Mouse (Mus musculus) sigmoid colon, adult 10 weeks (tissue): ENCODE measurements around the gene Mia2. TPM values are rescaled to one million over a fixed set of nuclear protein-coding genes. Genes with fewer than 3 reads are reported as not detected.

Experiments used
- polyA plus RNA-seq: library from polyadenylated mRNA; stranded (reverse); fragments of 350-450 nt; fragmentation: Illumina TruSeq; extraction: RNeasy Lipid Tissue Mini Kit (QIAGEN cat#74804); gene quantifications from one replicate; pipeline ENCODE4 v1.2.3, GENCODE M21; 2014; ENCODE audit warnings: low read depth, low replicate concordance

Gene Mia2
- polyA plus RNA-seq: 386 TPM

DNA sequence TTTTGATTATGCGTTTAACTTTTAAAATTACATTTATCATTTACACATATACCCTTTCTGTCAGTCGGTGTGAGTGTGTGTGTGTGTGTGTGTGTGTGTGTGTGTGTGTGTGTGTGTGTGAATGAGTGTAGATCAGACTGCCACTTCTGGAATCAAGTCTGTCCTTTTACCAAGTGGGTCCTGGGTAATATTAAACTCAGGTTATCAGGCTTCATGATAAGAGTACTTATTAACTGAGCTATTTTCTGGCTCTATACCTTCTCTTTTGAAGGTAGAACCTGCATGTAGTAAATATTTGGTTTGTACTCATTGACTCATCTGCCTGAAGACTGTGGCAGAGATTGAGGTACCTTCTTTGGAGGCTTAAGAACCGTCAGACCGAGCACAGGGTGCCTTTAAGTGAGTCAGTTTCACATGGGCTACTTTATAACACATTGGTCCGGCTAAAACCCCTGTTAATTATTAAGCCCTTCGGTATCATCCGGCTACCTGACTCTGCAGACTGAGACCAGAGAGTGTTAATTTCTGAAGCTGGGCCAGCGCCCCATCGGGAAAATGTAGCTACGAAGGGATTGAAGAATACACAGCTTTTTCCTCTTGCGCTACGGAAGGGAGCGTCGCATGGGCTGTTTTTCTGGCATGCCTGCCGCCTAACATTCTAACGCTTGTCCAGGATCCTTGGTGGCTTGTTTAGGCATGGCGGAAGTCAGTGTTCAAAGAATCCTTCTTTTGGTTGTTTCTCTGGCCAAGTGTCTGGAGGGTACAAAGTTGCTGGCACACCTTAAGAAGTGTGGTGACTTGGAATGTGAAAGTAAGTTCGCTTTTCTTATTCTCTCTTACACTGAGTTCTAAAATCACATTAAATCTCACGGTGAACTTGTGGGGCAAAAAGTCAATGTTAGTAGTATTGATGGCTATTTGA, at the start of gene Mia2:
Gene Mia2, plus strand, starts transcription at position 696 of the 922 bp plus-strand sequence.

DNA sequence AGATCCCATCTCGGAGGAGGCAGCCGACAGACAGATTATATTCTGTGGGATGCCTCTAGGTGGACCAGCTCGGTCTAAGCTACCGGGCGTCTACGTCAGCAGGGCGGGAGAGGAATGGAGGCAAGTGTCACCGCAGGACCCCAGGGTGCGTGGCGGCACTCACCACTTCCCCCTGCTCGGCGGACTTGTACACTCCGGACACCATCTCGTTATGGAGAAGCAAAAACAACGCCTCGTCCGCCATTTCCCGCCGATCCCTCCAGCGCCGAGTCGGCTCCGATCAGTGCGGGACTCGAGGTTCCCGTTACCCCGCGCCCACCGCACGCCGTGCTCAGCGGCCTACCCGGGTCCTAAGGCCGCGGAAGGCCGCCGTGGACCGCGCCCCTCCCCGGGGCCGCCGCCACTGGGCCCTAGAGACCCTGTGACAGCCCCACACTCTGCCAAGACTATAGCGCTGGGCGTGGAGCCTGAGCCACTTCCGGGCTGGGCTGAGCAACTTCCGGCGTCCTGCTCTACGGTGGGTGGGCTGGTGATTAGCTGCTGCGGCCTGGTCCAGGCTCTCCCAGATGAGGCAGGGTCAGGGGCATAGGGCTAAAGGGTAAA, 34.5 kb upstream of the Mia2 start, which contains the start of gene Trappc6b:
Gene Trappc6b, minus strand, starts transcription at position 480 of the 603 bp plus-strand sequence.

DNA sequence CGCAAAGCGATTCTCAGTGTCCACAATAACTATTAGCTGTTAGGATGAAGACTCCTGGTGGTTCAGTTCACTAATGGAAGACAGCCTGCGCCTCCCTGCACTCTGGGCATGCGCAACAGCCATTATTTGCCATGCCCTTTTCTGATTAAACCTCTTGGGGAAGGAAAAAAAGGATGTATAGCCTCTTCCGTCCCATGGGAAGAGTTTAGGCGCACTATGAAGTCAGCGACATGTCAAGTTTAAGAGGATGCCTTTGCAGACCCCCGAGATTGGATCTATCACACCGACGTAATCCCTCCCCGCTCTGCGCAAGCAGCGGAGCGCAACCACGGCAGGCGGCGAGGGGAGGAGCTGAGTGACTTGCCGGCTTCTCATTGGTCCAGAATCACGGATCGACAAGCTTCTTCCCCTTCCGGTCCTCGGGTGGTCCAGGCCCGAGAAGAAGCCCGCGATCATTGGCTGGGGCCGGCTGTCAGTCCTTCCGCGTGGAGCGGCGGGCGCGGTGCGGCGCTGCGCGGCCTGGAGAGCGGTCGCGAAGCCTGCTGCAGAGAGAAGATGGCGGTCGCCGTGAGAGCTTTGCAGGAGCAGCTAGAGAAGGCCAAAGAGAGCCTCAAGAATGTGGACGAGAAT, 29.0 kb upstream of the Mia2 start, which contains the start of gene Pnn:
Gene Pnn, plus strand, starts transcription at position 437 of the 630 bp plus-strand sequence.

DNA sequence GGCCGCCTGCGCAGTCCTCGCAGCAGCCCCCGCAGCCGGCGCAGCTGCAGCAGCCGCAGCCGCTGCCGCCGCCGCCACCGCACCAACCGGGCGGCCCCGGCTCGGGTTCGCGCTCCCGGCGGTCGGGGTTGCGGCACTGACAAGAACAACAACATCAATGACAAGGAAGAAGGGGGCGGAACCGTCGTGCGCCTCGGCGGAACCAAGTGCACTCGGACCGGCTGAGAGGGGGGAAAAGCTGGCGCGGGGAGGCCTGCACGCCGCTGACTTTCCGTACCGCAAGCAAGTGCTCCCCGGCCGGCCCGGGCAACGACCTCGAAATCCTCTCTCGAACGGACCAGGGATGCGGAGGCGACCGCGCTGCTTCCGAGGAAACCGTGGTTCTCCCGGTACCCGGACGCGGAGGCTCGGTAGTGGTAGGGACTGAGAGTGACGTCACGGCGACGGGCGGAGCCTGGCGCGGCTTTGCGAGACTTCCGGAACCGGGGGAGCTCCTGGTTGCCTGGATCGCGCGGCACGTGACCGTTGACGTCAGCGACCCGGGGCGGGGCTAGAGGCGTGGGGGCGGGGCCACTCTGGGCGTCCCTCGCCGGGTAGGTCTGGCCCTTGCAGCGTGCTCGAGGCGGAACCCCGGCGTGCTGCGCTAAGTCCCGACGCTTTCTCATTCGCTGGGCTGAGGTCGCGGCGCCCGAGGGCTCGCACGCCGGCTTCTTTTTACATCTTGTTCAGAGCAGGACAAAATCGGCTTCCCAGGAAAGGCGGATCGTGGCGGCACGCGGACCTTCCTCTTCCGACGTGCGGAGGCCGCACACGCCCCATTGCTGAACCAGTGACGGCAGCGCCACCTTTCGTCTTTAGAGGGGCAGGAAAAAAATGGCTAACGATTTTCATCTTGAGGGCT, 124.0 kb downstream of the Mia2 start, which contains the start of gene Fbxo33:
Gene Fbxo33, minus strand, starts transcription at position 401 of the 901 bp plus-strand sequence.

Other genes starting within 250 kb of the Mia2 start
- 105 TPM for gene Sec23a, start 83.8 kb upstream of the Mia2 start, polyA plus RNA-seq
- 20.3 TPM for gene Gemin2, start 82.4 kb upstream of the Mia2 start, polyA plus RNA-seq
- 343 TPM for gene Trappc6b, start 34.3 kb upstream of the Mia2 start, polyA plus RNA-seq
- 180 TPM for gene Pnn, start 28.9 kb upstream of the Mia2 start, polyA plus RNA-seq
- 56.2 TPM for gene Fbxo33, start 123.9 kb downstream of the Mia2 start, polyA plus RNA-seq